Mouse (Mus musculus) regulatory T cell (primary cell): ENCODE measurements at regions not wholly inside any gene's neighbourhood (a gene's known extent, or its start where the extent isn't known, plus 50 kb on each side); places are given as distances from the start of the nearest gene placed in this dataset.

Experiments used
- in situ Hi-C: fragments of 300-600 bp; cut with MboI, MseI; formaldehyde crosslinking; loops from one replicate; pipeline ENCODE4 v1.15.1; 2025; ENCODE audit warnings: high pct_unique_total_duplicates

DNA sequence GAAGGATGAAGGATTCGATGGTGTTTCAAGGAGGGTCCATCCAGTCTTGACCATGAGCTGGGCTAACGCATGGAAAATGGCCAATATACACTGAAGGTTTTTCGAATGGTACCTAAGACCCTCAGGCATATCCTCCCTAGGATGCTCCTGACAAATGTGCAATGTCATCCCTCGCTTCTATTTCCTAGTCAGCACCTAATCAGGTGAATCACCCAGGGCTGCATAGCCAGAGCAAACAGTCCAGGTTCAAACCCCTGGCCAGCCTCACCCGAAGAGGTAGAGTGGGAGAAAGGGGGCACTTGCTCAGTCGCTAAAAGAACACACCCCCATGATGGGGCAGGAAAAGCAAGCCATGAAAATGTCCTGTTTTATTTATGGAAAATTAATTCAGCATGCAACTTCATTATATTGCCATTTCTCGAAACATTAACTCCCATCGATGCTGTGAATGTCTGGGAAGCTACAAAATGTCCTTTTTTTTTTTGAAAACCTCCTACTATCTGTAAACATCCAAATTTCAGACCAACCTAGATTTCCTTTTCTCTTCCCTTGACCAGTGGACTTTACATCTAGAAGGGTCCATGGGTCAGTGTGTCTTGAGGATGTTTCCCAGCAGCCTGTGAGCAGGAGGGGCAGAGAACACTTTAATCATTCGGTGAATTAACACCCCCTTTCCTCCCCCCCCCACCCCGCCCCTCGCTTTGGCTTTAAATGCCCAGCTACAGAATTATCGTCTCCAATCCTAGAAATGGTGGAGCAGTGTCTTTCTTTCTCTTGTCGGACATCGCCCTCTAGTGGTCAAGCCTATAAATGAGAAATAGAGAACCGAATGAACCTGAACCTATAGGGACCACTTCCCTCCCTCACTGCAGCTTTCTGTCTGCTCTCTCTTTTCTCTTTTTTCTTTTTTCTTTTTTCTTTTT lies 68.8 kb upstream of the Il12b start:
- in situ Hi-C loops = no loop called here

GRCm38 (mm10) chr11:44331774-44332129 lies 68.1 kb upstream of the Il12b start:
- in situ Hi-C loops = no loop called here

- in situ Hi-C loops = no loop called here
These were observed 59.3 kb upstream of the Il12b start for GRCm38 (mm10) chr11:44340531-44340930.

DNA sequence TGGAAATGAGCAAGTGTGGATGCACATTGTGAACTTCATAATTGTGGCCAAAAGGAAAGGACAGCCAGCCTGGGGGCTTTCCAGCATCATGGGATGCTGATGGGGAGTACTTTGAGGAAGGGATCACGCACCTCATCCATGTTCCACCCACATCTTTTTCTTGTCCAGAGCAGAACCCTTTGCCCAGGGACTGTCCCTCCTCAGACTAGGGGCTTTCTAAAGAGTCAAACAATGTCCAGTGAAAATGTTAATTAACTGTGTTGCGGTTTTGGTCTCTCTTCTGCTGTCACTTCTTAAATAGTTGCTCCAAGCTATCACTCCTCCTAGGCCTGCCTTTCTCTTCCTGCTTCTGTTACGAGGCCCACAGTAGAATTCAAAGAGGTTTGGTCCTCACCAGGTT lies 51.6 kb upstream of the Il12b start:
- in situ Hi-C loops = loop anchor here (5.0 kb wide), 1 partner anchor 34 kb away; no protein-coding TSS in a partner anchor

- in situ Hi-C loops = loop anchor here (5.0 kb wide), 1 partner anchor 33 kb away; no protein-coding TSS in a partner anchor
These were observed 50.3 kb upstream of the Il12b start for GRCm38 (mm10) chr11:44349546-44349945.
